Mouse (Mus musculus): Measurements from ENCODE around the gene Trappc6a. TPM values are rescaled to one million over a fixed set of nuclear protein-coding genes. Genes with fewer than 3 reads are reported as not detected.

Trappc6a gene
- total and polyA plus RNA-seq, 3 experiments = 41.1 to 201 (median 72.2) TPM

- TF ChIP-seq ETS1 (conservative IDR thresholded peaks at IDR 0.05; ENCODE audit: low read depth, low read length) (no peak), ZNF384 (IDR thresholded peaks at IDR 0.05; ENCODE audit: low read depth, low read length) (no peak), BHLHE40 (IDR thresholded peaks at IDR 0.05; ENCODE audit: low read depth, low read length) (no peak), NRF1 (IDR thresholded peaks at IDR 0.05; ENCODE audit: low read depth, low read length) (no peak), CHD2 (IDR thresholded peaks at IDR 0.05; ENCODE audit: low read length) (no peak)
- no peak for DNase-seq (ENCODE audit: extremely low read depth)
- dilution Hi-C loops (cut with MboI; ENCODE audit: extremely low pct_ligation_motif_present, extremely low pct_unique_long_range_greater_than_20kb, low sequenced_read_pairs) = no loop called here
- Histone ChIP-seq H3K4me1 (ENCODE audit: control insufficient read depth in 1 of 2, insufficient read depth in 2 of 2) (peaks cover 0 to 27% of the 10 kb centered on the region in 2 experiments; a peak in 2 of 4 replicates), H3K27me3 (replicated peaks) (no peaks in the 10 kb centered on the region), H3K79me2 (replicated peaks; ENCODE audit: control insufficient read depth, extremely low read depth, insufficient read depth, poor library complexity, severe bottlenecking) (peaks cover 25% of the 10 kb centered on the region), H3K4me2 (ENCODE audit: insufficient read depth, low read depth, poor library complexity, severe bottlenecking) (no peak overlapping the region), H3K4me3 (replicated peaks in 1 of 3; ENCODE audit: low read depth in 2 of 3, low read length in 2 of 3, poor library complexity in 1 of 3) (no peak overlapping the region), H3K27ac (ENCODE audit: insufficient read depth, low read depth) (no peak overlapping the region), H3K9ac (ENCODE audit: insufficient read depth, low read depth) (no peak overlapping the region), H3K9me3 (replicated peaks; ENCODE audit: low read length) (no peaks in the 10 kb centered on the region), H3K36me3 (replicated peaks in 1 of 2; ENCODE audit: control insufficient read depth in 1 of 2, insufficient read depth in 1 of 2, low read length in 1 of 2) (peaks cover 16 to 86% of the 10 kb centered on the region in 2 experiments)
- in situ Hi-C loops (cut with MboI; ENCODE audit: low pct_ligation_motif_present, low pct_unique_long_range_greater_than_20kb, low sequenced_read_pairs) = no loop called here
Measured at GRCm38 (mm10) chr7:19547344-19547969, 39.3 kb downstream of the Trappc6a start.

- peaks cover 30 to 89% of the 10 kb centered on the region in 2 experiments for H3K36me3 ChIP-seq (replicated peaks in 1 of 2; ENCODE audit: control insufficient read depth in 1 of 2, insufficient read depth in 1 of 2, low read length in 1 of 2)
- dilution Hi-C loops (cut with MboI; ENCODE audit: extremely low pct_ligation_motif_present, extremely low pct_unique_long_range_greater_than_20kb, low sequenced_read_pairs) = no loop called here
- H3K27ac ChIP-seq (ENCODE audit: insufficient read depth, low read depth) = no peak overlapping the region
- no peak overlapping the region for H3K9ac ChIP-seq (ENCODE audit: insufficient read depth, low read depth)
- H3K4me2 ChIP-seq (ENCODE audit: insufficient read depth, low read depth, poor library complexity, severe bottlenecking) = no peak overlapping the region
- DNase-seq (ENCODE audit: extremely low read depth) = no peak
- peaks cover 30% of the 10 kb centered on the region for H3K79me2 ChIP-seq (replicated peaks; ENCODE audit: control insufficient read depth, extremely low read depth, insufficient read depth, poor library complexity, severe bottlenecking)
- in situ Hi-C loops (cut with MboI; ENCODE audit: low pct_ligation_motif_present, low pct_unique_long_range_greater_than_20kb, low sequenced_read_pairs) = no loop called here
- no peaks in the 10 kb centered on the region for H3K27me3 ChIP-seq (replicated peaks)
- H3K9me3 ChIP-seq (replicated peaks; ENCODE audit: low read length) = no peaks in the 10 kb centered on the region
- H3K4me1 ChIP-seq (ENCODE audit: control insufficient read depth in 1 of 2, insufficient read depth in 2 of 2) = peaks cover 0 to 10% of the 10 kb centered on the region in 2 experiments; a peak in 1 of 4 replicates
- TF ChIP-seq ZNF384 (IDR thresholded peaks at IDR 0.05; ENCODE audit: low read depth, low read length) = no peak
- TF ChIP-seq SMC3 (IDR thresholded peaks at IDR 0.05; ENCODE audit: low read depth, low read length) = no peak
- no peak for TF ChIP-seq IRF4 (IDR thresholded peaks at IDR 0.05; ENCODE audit: low read depth, low read length)
- TF ChIP-seq NELFE (IDR thresholded peaks at IDR 0.05; ENCODE audit: low read depth, low read length) = no peak
- TF ChIP-seq ELF1 (IDR thresholded peaks at IDR 0.05; ENCODE audit: low read depth, low read length) = no peak
- H3K4me3 ChIP-seq (replicated peaks in 1 of 3; ENCODE audit: low read depth in 2 of 3, low read length in 2 of 3, poor library complexity in 1 of 3) = no peak overlapping the region
Measured at GRCm38 (mm10) chr7:19549394-19549793, 41.2 kb downstream of the Trappc6a start.

GRCm38 (mm10) chr7:19551634-19552033, 43.4 kb downstream of the Trappc6a start:
- Histone ChIP-seq H3K36me3 (replicated peaks in 1 of 2; ENCODE audit: control insufficient read depth in 1 of 2, insufficient read depth in 1 of 2, low read length in 1 of 2) (peaks cover 35 to 92% of the 10 kb centered on the region in 2 experiments), H3K27me3 (replicated peaks) (no peaks in the 10 kb centered on the region), H3K27ac (ENCODE audit: insufficient read depth, low read depth) (no peak overlapping the region), H3K4me1 (ENCODE audit: control insufficient read depth in 1 of 2, insufficient read depth in 2 of 2) (peaks cover 0 to 4% of the 10 kb centered on the region in 2 experiments; a peak in 1 of 4 replicates), H3K4me3 (replicated peaks in 1 of 3; ENCODE audit: low read depth in 2 of 3, low read length in 2 of 3, poor library complexity in 1 of 3) (no peak overlapping the region), H3K9ac (ENCODE audit: insufficient read depth, low read depth) (no peak overlapping the region), H3K4me2 (ENCODE audit: insufficient read depth, low read depth, poor library complexity, severe bottlenecking) (no peak overlapping the region), H3K79me2 (replicated peaks; ENCODE audit: control insufficient read depth, extremely low read depth, insufficient read depth, poor library complexity, severe bottlenecking) (peaks cover 35% of the 10 kb centered on the region), H3K9me3 (replicated peaks; ENCODE audit: low read length) (no peaks in the 10 kb centered on the region)
- DNase-seq (ENCODE audit: extremely low read depth) = no peak
- dilution Hi-C loops (cut with MboI; ENCODE audit: extremely low pct_ligation_motif_present, extremely low pct_unique_long_range_greater_than_20kb, low sequenced_read_pairs) = no loop called here
- in situ Hi-C loops (cut with MboI; ENCODE audit: low pct_ligation_motif_present, low pct_unique_long_range_greater_than_20kb, low sequenced_read_pairs) = loop anchor here (25.0 kb wide), 1 partner anchor 139 kb away; the partner anchor contains the start of genes Ckm and Klc3
- TF ChIP-seq CHD2 (IDR thresholded peaks at IDR 0.05; ENCODE audit: low read length) = no peak
- TF ChIP-seq MAFK (IDR thresholded peaks at IDR 0.05; ENCODE audit: insufficient replicate concordance, low read length) = no peak
- TF ChIP-seq USF1 (IDR thresholded peaks at IDR 0.05; ENCODE audit: low read depth, low read length) = no peak
- no peak for TF ChIP-seq EP300 (IDR thresholded peaks at IDR 0.05; ENCODE audit: low read length)
- TF ChIP-seq NRF1 (IDR thresholded peaks at IDR 0.05; ENCODE audit: low read depth, low read length) = no peak
- no peak for TF ChIP-seq ZMIZ1 (IDR thresholded peaks at IDR 0.05; ENCODE audit: low read depth, low read length)
- TF ChIP-seq SIN3A (IDR thresholded peaks at IDR 0.05; ENCODE audit: low read length) = no peak
- TF ChIP-seq GABPA (IDR thresholded peaks at IDR 0.05; ENCODE audit: insufficient replicate concordance, low read depth, low read length) = no peak
- TF ChIP-seq NELFE (IDR thresholded peaks at IDR 0.05; ENCODE audit: low read depth, low read length) = no peak
- no peak for TF ChIP-seq POLR2A (IDR thresholded peaks at IDR 0.05; ENCODE audit: low read depth, low read length)
